Mouse (Mus musculus) lung, adult 2 months (tissue): Measurements from ENCODE around the gene Isoc2a. TPM values are rescaled to one million over a fixed set of nuclear protein-coding genes. Genes with fewer than 3 reads are reported as not detected.
"Not testable (repeated sequence)": the region's sequence is repeated elsewhere in the genome, so short reads cannot be mapped to it uniquely, and the experiment has no call there.

Experiments
- DNase-seq: peaks from one replicate; pipeline ENCODE4 v3.0.0; 2022
- H3K4me1 ChIP-seq: fragments of 200-500 bp; 2 replicates; pipeline ENCODE4 v1.6.1; 2011; ENCODE audit warnings: low read length; ENCODE audit not compliant: control insufficient read depth, insufficient read depth
- H3K4me3 ChIP-seq: fragments of 200-500 bp; replicated peaks from 2 replicates; pipeline ENCODE3; 2011; ENCODE audit warnings: low read depth, mild to moderate bottlenecking, control low read depth, low read length; ENCODE audit errors: extremely low read depth
- CTCF ChIP-seq: fragments of 200-500 bp; IDR thresholded peaks from 2 replicates; pipeline ENCODE4 v1.5.1; 2011; ENCODE audit warnings: mild to moderate bottlenecking, low read length, control low read depth; ENCODE audit not compliant: insufficient read depth
- POLR2A ChIP-seq: fragments of 200-500 bp; IDR thresholded peaks from 2 replicates; pipeline ENCODE4 v1.6.1; 2011; ENCODE audit warnings: low read depth, mild to moderate bottlenecking, control low read depth, low read length, borderline replicate concordance; ENCODE audit errors: extremely low read depth
- WGBS: fragments of 180-500 bp; shearing (Covaris S2); methylation state at CpG from one replicate; pipeline ENCODE4 v1.1.7; 2018; 5-methylcytosine and 5-hydroxymethylcytosine counted together
- polyA plus RNA-seq: library from polyadenylated mRNA; depleted of rRNA; stranded (reverse); fragments of >200 nt; gene quantifications from 2 replicates; pipeline ENCODE4 v1.2.3, GENCODE M21; 2012

The Isoc2a gene
- polyA plus RNA-seq, 1 experiment, result 13.4 TPM

DNA sequence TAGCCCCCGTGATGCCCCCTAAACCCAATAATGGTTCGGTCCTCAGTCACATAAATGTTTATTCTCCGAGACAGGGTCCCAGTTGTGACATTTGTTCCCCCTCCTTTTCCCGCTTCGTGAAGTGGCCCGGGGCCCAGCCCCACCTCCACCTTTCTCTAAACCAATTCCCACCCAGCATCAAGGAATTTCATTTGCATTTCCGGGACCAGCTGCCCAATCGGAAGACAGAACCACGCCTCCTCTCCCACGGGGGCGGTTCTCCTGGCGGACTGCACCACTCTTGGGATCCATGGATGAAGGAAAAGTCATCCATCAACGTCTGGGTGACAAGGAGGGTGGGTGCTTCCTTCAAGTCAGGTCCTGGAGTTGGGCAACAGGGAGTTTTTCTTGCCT is 32.0 kb upstream of the Isoc2a start:
- no peaks in the 10 kb centered on the region for H3K4me1 ChIP-seq
- 3% methylated on average over 13 of the region's 13 CpGs for WGBS
- TF ChIP-seq CTCF (no peak), POLR2A (no peak)
- no peak overlapping the region for H3K4me3 ChIP-seq
- peak; percentile 41 for DNase-seq

DNA sequence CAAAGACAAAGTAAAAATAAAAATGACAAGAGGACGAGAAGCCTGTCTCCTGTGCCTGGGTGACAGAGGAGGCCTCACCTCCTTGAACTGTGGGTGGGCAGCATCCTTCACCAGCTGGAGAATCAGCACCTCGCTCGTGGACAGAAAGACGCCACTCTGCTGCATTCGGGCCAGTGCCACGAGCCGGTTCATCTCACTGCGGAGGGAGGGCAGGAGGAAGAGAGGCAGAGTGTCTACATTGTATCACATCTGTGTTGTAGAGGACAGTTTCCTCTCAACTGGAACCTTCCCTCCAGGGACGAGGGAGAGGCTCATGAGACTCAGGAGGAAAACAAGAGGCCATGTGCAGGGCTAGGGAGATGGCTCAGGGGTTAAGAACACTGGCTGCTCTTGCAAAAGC is 27.6 kb upstream of the Isoc2a start:
- DNase-seq, result no peak
- TF ChIP-seq POLR2A, result no peak
- TF ChIP-seq CTCF, result no peak
- Histone ChIP-seq H3K4me3 (no peak overlapping the region), H3K4me1 (no peaks in the 10 kb centered on the region)
- WGBS, result 48% methylated on average over 9 of the region's 9 CpGs

- H3K4me1 ChIP-seq, result no peaks in the 10 kb centered on the region
- no peak for DNase-seq
- 77% methylated on average over 11 of the region's 11 CpGs for WGBS
- no peak overlapping the region for H3K4me3 ChIP-seq
- TF ChIP-seq POLR2A, result no peak
- no peak for TF ChIP-seq CTCF
Measured at GRCm38 (mm10) chr7:4850621-4851314, 26.2 kb upstream of the Isoc2a start.

GRCm38 (mm10) chr7:4851315-4851688 is 25.7 kb upstream of the Isoc2a start:
- Histone ChIP-seq H3K4me3 (no peak overlapping the region), H3K4me1 (no peaks in the 10 kb centered on the region)
- no peak for DNase-seq
- TF ChIP-seq POLR2A, result no peak
- no peak for TF ChIP-seq CTCF
- WGBS, result 71% methylated on average over 8 of the region's 8 CpGs

GRCm38 (mm10) chr7:4853613-4854012 is 23.3 kb upstream of the Isoc2a start:
- 72% methylated on average over 3 of the region's 3 CpGs for WGBS
- Histone ChIP-seq H3K4me3 (no peak overlapping the region), H3K4me1 (no peaks in the 10 kb centered on the region)
- TF ChIP-seq CTCF (no peak), POLR2A (no peak)
- no peak for DNase-seq

DNA sequence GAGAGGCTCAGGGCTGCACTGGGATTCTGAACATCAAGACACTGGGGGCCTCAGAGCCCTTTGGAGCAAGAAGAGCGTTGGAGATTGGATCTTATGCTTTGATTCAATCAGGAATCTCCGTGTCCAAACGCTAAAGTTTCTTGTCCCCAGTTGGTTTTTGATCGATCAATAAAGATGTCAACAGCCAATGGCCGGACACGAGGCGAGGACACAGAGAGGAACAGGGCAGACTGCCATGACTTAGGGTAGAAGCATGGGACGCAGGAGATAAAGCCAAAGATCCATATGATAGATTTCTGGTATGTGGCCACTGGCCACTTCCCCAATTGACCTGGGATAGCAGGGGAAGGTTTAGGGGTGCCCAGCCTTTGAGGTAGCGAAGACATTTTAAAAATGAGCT is 20.4 kb upstream of the Isoc2a start:
- H3K4me3 ChIP-seq, result no peak overlapping the region
- TF ChIP-seq POLR2A (no peak), CTCF (no peak)
- no peak for DNase-seq
- H3K4me1 ChIP-seq, result no peaks in the 10 kb centered on the region
- 89% methylated on average over 9 of the region's 9 CpGs for WGBS

DNA sequence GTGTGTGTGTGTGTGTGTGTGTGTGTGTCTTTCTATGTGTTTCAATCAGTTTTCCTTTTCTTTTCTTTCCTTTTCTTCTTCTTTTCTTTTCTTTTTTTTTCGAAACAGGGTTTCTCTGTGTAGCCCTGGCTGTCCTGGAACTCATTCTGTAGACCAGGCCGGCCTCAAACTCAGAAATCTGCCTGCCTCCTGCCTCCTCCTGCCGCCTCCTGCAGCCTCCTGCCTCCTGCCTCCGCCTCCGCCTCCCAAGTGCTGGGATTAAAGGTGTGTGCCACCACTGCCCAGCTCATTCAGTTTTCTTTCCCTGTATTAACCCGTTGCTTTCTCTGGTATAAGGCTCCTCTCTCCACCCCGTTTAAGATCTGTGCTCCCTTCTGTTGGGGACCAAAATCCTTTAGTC is 19.6 kb upstream of the Isoc2a start:
- no peak for DNase-seq
- no peaks in the 10 kb centered on the region for H3K4me1 ChIP-seq
- 61% methylated on average over 7 of the region's 7 CpGs for WGBS
- TF ChIP-seq POLR2A (no peak), CTCF (no peak)
- H3K4me3 ChIP-seq, result no peak overlapping the region

DNA sequence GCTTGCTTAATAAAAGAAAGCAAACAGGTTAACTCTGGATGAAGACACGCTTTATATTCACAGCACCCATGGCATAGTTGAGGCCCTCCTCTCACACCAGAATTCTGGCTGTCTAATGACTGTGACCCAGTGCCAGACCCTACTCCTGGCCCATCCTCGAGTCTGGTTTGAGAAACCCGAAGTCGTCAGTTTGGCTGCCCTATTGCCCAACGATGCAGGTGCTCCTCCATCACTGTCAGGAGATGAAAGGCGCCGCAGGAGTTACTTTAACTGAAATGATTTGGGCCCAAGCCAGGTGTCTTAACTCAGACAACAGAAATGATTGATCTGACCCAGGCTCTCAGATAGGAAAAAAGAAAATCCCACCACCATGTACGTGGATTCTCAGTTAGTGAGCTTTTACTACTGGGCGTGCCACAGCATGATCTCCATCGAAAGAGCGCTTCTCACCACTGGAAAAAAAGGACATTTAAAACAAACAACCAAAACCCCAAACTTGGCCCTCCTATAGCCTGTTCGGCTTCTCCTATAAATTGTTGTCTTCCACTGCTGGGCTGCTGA is 17.5 kb upstream of the Isoc2a start:
- Histone ChIP-seq H3K4me3 (no peak overlapping the region), H3K4me1 (peaks cover 3% of the 10 kb centered on the region)
- TF ChIP-seq CTCF, result no peak
- TF ChIP-seq POLR2A, result no peak
- DNase-seq, result no peak
- 52% methylated on average over 12 of the region's 12 CpGs for WGBS

DNA sequence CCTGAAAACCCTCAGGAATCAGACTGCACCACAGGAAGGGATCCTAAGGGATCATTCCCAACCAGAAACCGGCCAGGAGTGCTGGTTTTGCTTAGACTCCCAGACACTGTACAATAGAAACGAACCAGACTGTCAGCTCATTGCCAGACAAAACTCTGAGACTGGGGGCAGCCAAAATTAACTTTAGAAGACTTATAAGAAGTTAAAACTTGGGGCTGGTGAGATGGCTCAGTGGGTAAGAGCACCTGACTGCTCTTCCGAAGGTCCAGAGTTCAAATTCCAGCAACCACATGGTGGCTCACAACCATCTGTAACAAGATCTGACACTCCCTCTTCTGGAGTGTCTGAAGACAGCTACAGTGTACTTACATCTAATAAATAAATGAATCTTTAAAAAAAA is 16.0 kb upstream of the Isoc2a start:
- not testable (repeated sequence) for H3K4me1 ChIP-seq, H3K4me3 ChIP-seq, DNase-seq
- 74% methylated on average over 3 of the region's 3 CpGs for WGBS

- no peak for TF ChIP-seq CTCF
- TF ChIP-seq POLR2A, result no peak
- 13% methylated on average over 1 of the region's 1 CpGs for WGBS
- peak; percentile 65 for DNase-seq
- Histone ChIP-seq H3K4me1 (peaks cover 3% of the 10 kb centered on the region), H3K4me3 (no peak overlapping the region)
Measured at GRCm38 (mm10) chr7:4863041-4863440, 13.9 kb upstream of the Isoc2a start.
